Mouse (Mus musculus) megakaryocyte, embryonic 14.5 days (primary cell): ENCODE measurements around the gene Gucy1a1.

Experiments
- FLI1 ChIP-seq: IDR thresholded peaks from 2 replicates; pipeline ENCODE4 v1.6.1; 2012; ENCODE audit warnings: low read length, inconsistent platforms, mixed read lengths
- GATA1 ChIP-seq: IDR thresholded peaks from 3 replicates; pipeline ENCODE4 v1.6.1; 2012; ENCODE audit warnings: mixed read lengths, low read length, inconsistent platforms, borderline replicate concordance

DNA sequence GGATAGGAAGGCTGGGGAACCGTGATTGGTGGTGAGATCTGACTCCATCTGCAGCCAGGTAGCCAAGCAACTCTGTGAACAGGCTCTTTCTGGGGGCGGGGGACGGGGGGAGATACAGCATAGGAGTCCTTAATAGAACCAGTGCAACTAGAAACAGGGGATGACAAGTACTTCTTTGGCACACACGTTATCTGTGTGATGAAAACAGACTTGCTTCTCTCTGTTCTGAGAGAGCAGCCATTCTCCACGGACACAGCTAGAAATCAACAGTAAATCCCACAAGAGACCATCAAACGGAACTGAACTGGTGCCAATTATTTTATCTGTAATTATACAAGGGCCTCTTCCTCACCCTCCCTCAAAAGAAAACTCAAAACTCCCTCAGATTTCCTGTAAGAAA lies 41.4 kb downstream of the Gucy1a1 start:
- TF ChIP-seq GATA1 (no peak), FLI1 (no peak)
